Mouse (Mus musculus) lung, postnatal 0 days (tissue): ENCODE data around the gene Cacna1a.

ENCODE experiments used
- CTCF ChIP-seq: IDR thresholded peaks from 2 replicates; pipeline ENCODE4 v1.5.1; 2016; ENCODE audit warnings: antibody characterized with exemption, mild to moderate bottlenecking
- EP300 ChIP-seq: IDR thresholded peaks from 2 replicates; pipeline ENCODE4 v1.6.1; 2016; ENCODE audit warnings: antibody characterized with exemption, mild to moderate bottlenecking, control low read depth

GRCm38 (mm10) chr8:84350960-84351359, 37.3 kb upstream of the Cacna1a start:
- no peak for TF ChIP-seq EP300
- TF ChIP-seq CTCF, result no peak
